Mouse (Mus musculus) megakaryocyte, embryonic 14.5 days (primary cell): Measurements from ENCODE around the gene Best1.

Experiments
- FLI1 ChIP-seq: IDR thresholded peaks from 2 replicates; pipeline ENCODE4 v1.6.1; 2012; ENCODE audit warnings: low read length, inconsistent platforms, mixed read lengths
- GATA1 ChIP-seq: IDR thresholded peaks from 3 replicates; pipeline ENCODE4 v1.6.1; 2012; ENCODE audit warnings: mixed read lengths, low read length, inconsistent platforms, borderline replicate concordance

DNA sequence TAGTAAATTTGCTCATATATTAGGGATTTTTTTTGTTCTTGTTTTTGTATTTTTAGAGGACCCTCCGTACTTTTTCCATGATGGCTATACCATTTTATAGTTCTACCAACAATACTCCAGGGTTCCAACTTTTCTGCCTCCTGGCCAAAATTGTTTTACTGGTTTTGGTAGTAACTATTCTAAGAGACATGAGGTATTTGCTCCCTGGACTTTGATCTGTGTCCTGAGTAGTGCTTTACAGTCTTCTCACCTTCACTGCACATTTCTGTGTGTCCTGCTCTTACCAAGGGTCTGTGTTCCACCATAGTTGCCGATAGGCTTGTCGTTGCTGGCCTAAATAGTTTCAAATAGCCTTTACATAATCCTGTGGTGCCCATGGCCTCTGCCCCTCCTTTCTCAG lies 36.9 kb upstream of the Best1 start:
- TF ChIP-seq GATA1, result no peak
- TF ChIP-seq FLI1, result no peak
